Mouse (Mus musculus): Measurements from ENCODE around the gene Cel. TPM values are rescaled to one million over a fixed set of nuclear protein-coding genes. Genes with fewer than 3 reads are reported as not detected.

Gene Cel
- polyA plus RNA-seq (2014; fragmentation: Nextera tagmentation; extraction: Ambion mirVana): 0.07 TPM in 1 of 2 replicates, not detected in the other

- no peaks in the 10 kb centered on the region for H3K9me3 ChIP-seq (ENCODE audit: control insufficient read depth, low read length)
- no peak for DNase-seq (ENCODE audit: low spot score, missing footprints)
- no peak within 1 kb of the TSS for H3K27ac ChIP-seq (ENCODE audit: low read depth, low read length)
- H3K4me2 ChIP-seq: no peak within 1 kb of the TSS
- ATAC-seq (ENCODE audit: low FRiP score): no peak
- H3K4me3 ChIP-seq (ENCODE audit: low read depth, low read length): no peak within 1 kb of the TSS
- WGBS: 75% methylated on average over 6 of the region's 6 CpGs
- H3K27me3 ChIP-seq (ENCODE audit: control insufficient read depth, insufficient read depth, low read length): no peaks in the 10 kb centered on the region
- no peak within 1 kb of the TSS for H3K9ac ChIP-seq (ENCODE audit: low read length)
- no peaks in the 10 kb centered on the region for H3K4me1 ChIP-seq (ENCODE audit: control insufficient read depth, insufficient read depth, low read length)
- peaks cover 9% of the 10 kb centered on the region; the same call in 1 of the 2 replicates for H3K36me3 ChIP-seq (ENCODE audit: control insufficient read depth, insufficient read depth, low read length)
These were observed at the start of gene Cel for GRCm38 (mm10) chr2:28563303-28563702. Gene Cel (minus strand): TSS chr2:28563403.

- H3K4me2 ChIP-seq: no peak overlapping the region
- no peak overlapping the region for H3K4me3 ChIP-seq (ENCODE audit: low read depth, low read length)
- no peak for ATAC-seq (ENCODE audit: low FRiP score)
- H3K9ac ChIP-seq (ENCODE audit: low read length): no peak overlapping the region
- no peaks in the 10 kb centered on the region; the same call in 1 of the 2 replicates for H3K4me1 ChIP-seq (ENCODE audit: control insufficient read depth, insufficient read depth, low read length)
- 66% methylated on average over 10 of the region's 10 CpGs for WGBS
- no peaks in the 10 kb centered on the region for H3K9me3 ChIP-seq (ENCODE audit: control insufficient read depth, low read length)
- H3K27me3 ChIP-seq (ENCODE audit: control insufficient read depth, insufficient read depth, low read length): no peaks in the 10 kb centered on the region
- DNase-seq (ENCODE audit: low spot score, missing footprints): no peak
- H3K36me3 ChIP-seq (ENCODE audit: control insufficient read depth, insufficient read depth, low read length): no peaks in the 10 kb centered on the region
- no peak overlapping the region for H3K27ac ChIP-seq (ENCODE audit: low read depth, low read length)
These were observed 49.3 kb upstream of the Cel start for GRCm38 (mm10) chr2:28612436-28613063.

- ATAC-seq (ENCODE audit: low FRiP score): no peak
- no peaks in the 10 kb centered on the region for H3K36me3 ChIP-seq (ENCODE audit: control insufficient read depth, insufficient read depth, low read length)
- no peak overlapping the region for H3K4me3 ChIP-seq (ENCODE audit: low read depth, low read length)
- H3K9ac ChIP-seq (ENCODE audit: low read length): no peak overlapping the region
- DNase-seq (ENCODE audit: low spot score, missing footprints): no peak
- H3K9me3 ChIP-seq (ENCODE audit: control insufficient read depth, low read length): no peaks in the 10 kb centered on the region
- WGBS: 85% methylated on average over 17 of the region's 17 CpGs
- H3K4me2 ChIP-seq: no peak overlapping the region
- H3K27me3 ChIP-seq (ENCODE audit: control insufficient read depth, insufficient read depth, low read length): no peaks in the 10 kb centered on the region
- no peak overlapping the region for H3K27ac ChIP-seq (ENCODE audit: low read depth, low read length)
- H3K4me1 ChIP-seq (ENCODE audit: control insufficient read depth, insufficient read depth, low read length): no peaks in the 10 kb centered on the region; the same call in 1 of the 2 replicates
These were observed 48.2 kb upstream of the Cel start for GRCm38 (mm10) chr2:28611407-28611787.

GRCm38 (mm10) chr2:28610716-28611406 is 47.7 kb upstream of the Cel start:
- ATAC-seq (ENCODE audit: low FRiP score) (no peak), DNase-seq (ENCODE audit: low spot score, missing footprints) (no peak)
- 70% methylated on average over 12 of the region's 12 CpGs for WGBS
- H3K36me3 ChIP-seq (ENCODE audit: control insufficient read depth, insufficient read depth, low read length): no peaks in the 10 kb centered on the region
- H3K27me3 ChIP-seq (ENCODE audit: control insufficient read depth, insufficient read depth, low read length): no peaks in the 10 kb centered on the region
- no peaks in the 10 kb centered on the region for H3K9me3 ChIP-seq (ENCODE audit: control insufficient read depth, low read length)
- H3K4me3 ChIP-seq (ENCODE audit: low read depth, low read length): no peak overlapping the region
- H3K4me2 ChIP-seq: no peak overlapping the region
- H3K4me1 ChIP-seq (ENCODE audit: control insufficient read depth, insufficient read depth, low read length): no peaks in the 10 kb centered on the region; the same call in 1 of the 2 replicates
- H3K27ac ChIP-seq (ENCODE audit: low read depth, low read length): no peak overlapping the region
- H3K9ac ChIP-seq (ENCODE audit: low read length): no peak overlapping the region

GRCm38 (mm10) chr2:28609851-28610250 is 46.6 kb upstream of the Cel start:
- DNase-seq (ENCODE audit: low spot score, missing footprints) (no peak), ATAC-seq (ENCODE audit: low FRiP score) (no peak)
- no peak overlapping the region for H3K4me3 ChIP-seq (ENCODE audit: low read depth, low read length)
- no peak overlapping the region for H3K4me2 ChIP-seq
- no peak overlapping the region for H3K27ac ChIP-seq (ENCODE audit: low read depth, low read length)
- H3K4me1 ChIP-seq (ENCODE audit: control insufficient read depth, insufficient read depth, low read length): no peaks in the 10 kb centered on the region; the same call in 1 of the 2 replicates
- no peak overlapping the region for H3K9ac ChIP-seq (ENCODE audit: low read length)
- no peaks in the 10 kb centered on the region for H3K27me3 ChIP-seq (ENCODE audit: control insufficient read depth, insufficient read depth, low read length)
- no peaks in the 10 kb centered on the region for H3K9me3 ChIP-seq (ENCODE audit: control insufficient read depth, low read length)
- 87% methylated on average over 10 of the region's 10 CpGs for whole genome bisulfite sequencing
- H3K36me3 ChIP-seq (ENCODE audit: control insufficient read depth, insufficient read depth, low read length): no peaks in the 10 kb centered on the region

GRCm38 (mm10) chr2:28607341-28608165 is 44.4 kb upstream of the Cel start:
- no peaks in the 10 kb centered on the region for H3K9me3 ChIP-seq (ENCODE audit: control insufficient read depth, low read length)
- no peak overlapping the region for H3K4me2 ChIP-seq
- no peaks in the 10 kb centered on the region for H3K36me3 ChIP-seq (ENCODE audit: control insufficient read depth, insufficient read depth, low read length)
- no peak overlapping the region for H3K9ac ChIP-seq (ENCODE audit: low read length)
- no peaks in the 10 kb centered on the region; the same call in 1 of the 2 replicates for H3K4me1 ChIP-seq (ENCODE audit: control insufficient read depth, insufficient read depth, low read length)
- H3K27ac ChIP-seq (ENCODE audit: low read depth, low read length): no peak overlapping the region
- DNase-seq (ENCODE audit: low spot score, missing footprints) (no peak), ATAC-seq (ENCODE audit: low FRiP score) (no peak)
- no peaks in the 10 kb centered on the region for H3K27me3 ChIP-seq (ENCODE audit: control insufficient read depth, insufficient read depth, low read length)
- H3K4me3 ChIP-seq (ENCODE audit: low read depth, low read length): no peak overlapping the region
- 53% methylated on average over 10 of the region's 10 CpGs for WGBS

GRCm38 (mm10) chr2:28606601-28607340 is 43.6 kb upstream of the Cel start:
- WGBS: 63% methylated on average over 8 of the region's 8 CpGs
- H3K9ac ChIP-seq (ENCODE audit: low read length): no peak overlapping the region
- no peak for DNase-seq (ENCODE audit: low spot score, missing footprints)

GRCm38 (mm10) chr2:28605789-28606541 is 42.8 kb upstream of the Cel start:
- Histone ChIP-seq H3K4me2 (no peak overlapping the region), H3K9ac (ENCODE audit: low read length) (no peak overlapping the region), H3K27ac (ENCODE audit: low read depth, low read length) (no peak overlapping the region), H3K27me3 (ENCODE audit: control insufficient read depth, insufficient read depth, low read length) (no peaks in the 10 kb centered on the region), H3K9me3 (ENCODE audit: control insufficient read depth, low read length) (no peaks in the 10 kb centered on the region), H3K4me1 (ENCODE audit: control insufficient read depth, insufficient read depth, low read length) (no peaks in the 10 kb centered on the region), H3K36me3 (ENCODE audit: control insufficient read depth, insufficient read depth, low read length) (no peaks in the 10 kb centered on the region), H3K4me3 (ENCODE audit: low read depth, low read length) (no peak overlapping the region)
- WGBS: 77% methylated on average over 14 of the region's 14 CpGs
- ATAC-seq (ENCODE audit: low FRiP score): no peak
- DNase-seq (ENCODE audit: low spot score, missing footprints): no peak

More at GRCm38 (mm10) chr2:28606601-28607340, 43.6 kb upstream of the Cel start:
- Histone ChIP-seq H3K4me2 (no peak overlapping the region), H3K4me1 (ENCODE audit: control insufficient read depth, insufficient read depth, low read length) (no peaks in the 10 kb centered on the region; the same call in 1 of the 2 replicates), H3K36me3 (ENCODE audit: control insufficient read depth, insufficient read depth, low read length) (no peaks in the 10 kb centered on the region), H3K27me3 (ENCODE audit: control insufficient read depth, insufficient read depth, low read length) (no peaks in the 10 kb centered on the region), H3K9me3 (ENCODE audit: control insufficient read depth, low read length) (no peaks in the 10 kb centered on the region), H3K4me3 (ENCODE audit: low read depth, low read length) (no peak overlapping the region), H3K27ac (ENCODE audit: low read depth, low read length) (no peak overlapping the region)
- no peak for ATAC-seq (ENCODE audit: low FRiP score)
